Mouse (Mus musculus): ENCODE data around the gene Olfr47. TPM values are rescaled to one million over a fixed set of nuclear protein-coding genes. Genes with fewer than 3 reads are reported as not detected.

Olfr47 gene
- polyA plus RNA-seq, 1 experiment from 2014 or later: not detected

- Histone ChIP-seq H3K9me3 (replicated peaks; ENCODE audit: low read length) (no peaks in the 10 kb centered on the region), H3K36me3 (ENCODE audit: insufficient read depth, low read length) (no peaks in the 10 kb centered on the region), H3K4me3 (replicated peaks; ENCODE audit: low read depth, low read length) (no peak overlapping the region), H3K4me1 (replicated peaks; ENCODE audit: insufficient read depth, low read length) (no peaks in the 10 kb centered on the region), H3K27me3 (ENCODE audit: insufficient read depth, low read length) (no peaks in the 10 kb centered on the region), H3K9ac (ENCODE audit: low read depth, low read length) (no peak overlapping the region), H3K27ac (no peak overlapping the region), H3K4me2 (ENCODE audit: low read length) (no peak overlapping the region)
- peak; percentile 58 for TF ChIP-seq CTCF (IDR thresholded peaks at IDR 0.05; ENCODE audit: low read depth)
- no peak for ATAC-seq (replicated peaks; ENCODE audit: low FRiP score, low read depth)
- WGBS: 15% methylated on average over 4 of the region's 4 CpGs
- DNase-seq (ENCODE audit: low spot score): peak; percentile 61
These were observed 10.7 kb downstream of the Olfr47 start for GRCm38 (mm10) chr6:43242061-43242460.

- DNase-seq (ENCODE audit: low spot score): no peak
- no peak overlapping the region for H3K4me2 ChIP-seq (ENCODE audit: low read length)
- no peak overlapping the region for H3K9ac ChIP-seq (ENCODE audit: low read depth, low read length)
- H3K4me3 ChIP-seq (replicated peaks; ENCODE audit: low read depth, low read length): no peak overlapping the region
- no peaks in the 10 kb centered on the region for H3K36me3 ChIP-seq (ENCODE audit: insufficient read depth, low read length)
- H3K27ac ChIP-seq: no peak overlapping the region
- no peak for TF ChIP-seq CTCF (IDR thresholded peaks at IDR 0.05; ENCODE audit: low read depth)
- no peaks in the 10 kb centered on the region for H3K9me3 ChIP-seq (replicated peaks; ENCODE audit: low read length)
- no peaks in the 10 kb centered on the region for H3K27me3 ChIP-seq (ENCODE audit: insufficient read depth, low read length)
- no peak for ATAC-seq (replicated peaks; ENCODE audit: low FRiP score, low read depth)
- 53% methylated on average over 3 of the region's 3 CpGs for WGBS
- H3K4me1 ChIP-seq (replicated peaks; ENCODE audit: insufficient read depth, low read length): no peaks in the 10 kb centered on the region
These were observed 16.1 kb downstream of the Olfr47 start for GRCm38 (mm10) chr6:43247396-43247795.

GRCm38 (mm10) chr6:43252994-43253393, 21.7 kb downstream of the Olfr47 start:
- ATAC-seq (replicated peaks; ENCODE audit: low FRiP score, low read depth) (no peak), DNase-seq (ENCODE audit: low spot score) (no peak)
- Histone ChIP-seq H3K4me2 (ENCODE audit: low read length) (no peak overlapping the region), H3K27ac (no peak overlapping the region), H3K36me3 (ENCODE audit: insufficient read depth, low read length) (no peaks in the 10 kb centered on the region), H3K9me3 (replicated peaks; ENCODE audit: low read length) (no peaks in the 10 kb centered on the region), H3K27me3 (ENCODE audit: insufficient read depth, low read length) (no peaks in the 10 kb centered on the region), H3K4me1 (replicated peaks; ENCODE audit: insufficient read depth, low read length) (no peaks in the 10 kb centered on the region), H3K4me3 (replicated peaks; ENCODE audit: low read depth, low read length) (no peak overlapping the region), H3K9ac (ENCODE audit: low read depth, low read length) (no peak overlapping the region)
- 78% methylated on average over 1 of the region's 1 CpGs for WGBS
- no peak for TF ChIP-seq CTCF (IDR thresholded peaks at IDR 0.05; ENCODE audit: low read depth)

- DNase-seq (ENCODE audit: low spot score): peak; percentile 83
These were observed 23.0 kb downstream of the Olfr47 start for GRCm38 (mm10) chr6:43254193-43254926.

GRCm38 (mm10) chr6:43260756-43261155, 29.4 kb downstream of the Olfr47 start:
- ATAC-seq (replicated peaks; ENCODE audit: low FRiP score, low read depth): no peak

More at GRCm38 (mm10) chr6:43254193-43254926, 23.0 kb downstream of the Olfr47 start:
- peak; percentile 92 for TF ChIP-seq CTCF (IDR thresholded peaks at IDR 0.05; ENCODE audit: low read depth)
- 55% methylated on average over 7 of the region's 7 CpGs for WGBS
- Histone ChIP-seq H3K27me3 (ENCODE audit: insufficient read depth, low read length) (no peaks in the 10 kb centered on the region), H3K9ac (ENCODE audit: low read depth, low read length) (no peak overlapping the region), H3K27ac (no peak overlapping the region), H3K9me3 (replicated peaks; ENCODE audit: low read length) (no peaks in the 10 kb centered on the region), H3K4me3 (replicated peaks; ENCODE audit: low read depth, low read length) (no peak overlapping the region), H3K36me3 (ENCODE audit: insufficient read depth, low read length) (no peaks in the 10 kb centered on the region), H3K4me2 (ENCODE audit: low read length) (no peak overlapping the region), H3K4me1 (replicated peaks; ENCODE audit: insufficient read depth, low read length) (no peaks in the 10 kb centered on the region)
- peak; percentile 49; the same call in 1 of the 2 replicates for ATAC-seq (replicated peaks; ENCODE audit: low FRiP score, low read depth)

GRCm38 (mm10) chr6:43265363-43266041, 34.2 kb downstream of the Olfr47 start, which contains the start of gene Arhgef5:
Gene Arhgef5, plus strand, starts transcription at chr6:43265582.
- Histone ChIP-seq H3K4me2 (ENCODE audit: low read length) (peak within 1 kb of the TSS; percentile 77), H3K9me3 (replicated peaks; ENCODE audit: low read length) (no peaks in the 10 kb centered on the region), H3K4me1 (replicated peaks; ENCODE audit: insufficient read depth, low read length) (peaks cover 4% of the 10 kb centered on the region; the same call in 1 of the 2 replicates), H3K4me3 (replicated peaks; ENCODE audit: low read depth, low read length) (peak within 1 kb of the TSS; percentile 59), H3K36me3 (ENCODE audit: insufficient read depth, low read length) (no peaks in the 10 kb centered on the region), H3K27ac (peak within 1 kb of the TSS; percentile 68), H3K27me3 (ENCODE audit: insufficient read depth, low read length) (no peaks in the 10 kb centered on the region), H3K9ac (ENCODE audit: low read depth, low read length) (peak within 1 kb of the TSS; percentile 75)
- DNase-seq (ENCODE audit: low spot score) (peak; percentile 65), ATAC-seq (replicated peaks; ENCODE audit: low FRiP score, low read depth) (peak; percentile 89)
- WGBS: under 1% methylated on average over 44 of the region's 48 CpGs
- TF ChIP-seq CTCF (IDR thresholded peaks at IDR 0.05; ENCODE audit: low read depth): no peak

More at GRCm38 (mm10) chr6:43260756-43261155, 29.4 kb downstream of the Olfr47 start:
- H3K4me1 ChIP-seq (replicated peaks; ENCODE audit: insufficient read depth, low read length): no peaks in the 10 kb centered on the region
- H3K27me3 ChIP-seq (ENCODE audit: insufficient read depth, low read length): no peaks in the 10 kb centered on the region
- no peak for DNase-seq (ENCODE audit: low spot score)
- H3K4me3 ChIP-seq (replicated peaks; ENCODE audit: low read depth, low read length): no peak overlapping the region
- H3K9ac ChIP-seq (ENCODE audit: low read depth, low read length): no peak overlapping the region
- H3K27ac ChIP-seq: no peak overlapping the region
- WGBS: 68% methylated on average over 2 of the region's 2 CpGs
- no peak overlapping the region for H3K4me2 ChIP-seq (ENCODE audit: low read length)
- H3K36me3 ChIP-seq (ENCODE audit: insufficient read depth, low read length): no peaks in the 10 kb centered on the region
- TF ChIP-seq CTCF (IDR thresholded peaks at IDR 0.05; ENCODE audit: low read depth): no peak
- no peaks in the 10 kb centered on the region for H3K9me3 ChIP-seq (replicated peaks; ENCODE audit: low read length)

All from kidney, postnatal 0 days (tissue).